Mouse (Mus musculus) heart, postnatal 25 days (tissue): ENCODE data around the gene Zbtb8os. TPM values are rescaled to one million over a fixed set of nuclear protein-coding genes. Genes with fewer than 3 reads are reported as not detected.
"Not testable (repeated sequence)": the region's sequence is repeated elsewhere in the genome, so short reads cannot be mapped to it uniquely, and the experiment has no call there.

Experiments
- DNase-seq: peaks from one replicate; pipeline ENCODE4 v3.0.0; 2022; ENCODE audit warnings: low spot score
- intact Hi-C: fragments of 180-260 bp; cut with DNase I; formaldehyde crosslinking; loops from one replicate; pipeline ENCODE4 v1.15.1; 2025
- total RNA-seq, 2 experiments: library from RNA; stranded (reverse); gene quantifications; 2 replicates each; pipeline ENCODE4 v1.2.3; 2021

Gene Zbtb8os
- total RNA-seq, 2 experiments from 2014 or later = 18.6 to 22.7 TPM

- DNase-seq = no peak
Observed at GRCm38 (mm10) chr4:129324756-129325155, 10.7 kb upstream of the Zbtb8os start.

DNA sequence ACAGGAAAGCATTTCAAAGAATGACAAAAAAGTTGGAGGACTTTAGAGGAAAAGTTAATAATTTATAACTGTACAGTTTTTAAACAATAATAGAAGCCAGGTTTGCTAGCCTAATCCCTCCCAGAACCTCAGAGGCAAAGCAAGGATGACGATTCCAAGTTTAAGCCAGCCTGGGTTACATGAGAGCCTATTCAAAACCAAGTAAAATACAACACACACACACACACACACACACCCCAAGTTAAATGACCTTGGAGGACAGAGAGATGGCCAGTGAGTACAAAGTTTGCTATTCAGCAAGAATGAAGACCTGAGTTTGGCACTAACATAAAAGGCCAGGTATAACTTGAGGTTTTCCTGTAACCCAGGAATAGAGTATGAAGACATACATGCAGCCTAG is 9.3 kb upstream of the Zbtb8os start:
- intact Hi-C loops = no loop called here
- no peak for DNase-seq

More at GRCm38 (mm10) chr4:129324756-129325155, 10.7 kb upstream of the Zbtb8os start:
- intact Hi-C loops = no loop called here

- no peak for DNase-seq
- intact Hi-C loops = loop anchor here (5.0 to 10.0 kb wide), 2 partner anchors 141 to 272 kb away; partner anchors contain the start of genes Eif3i and Tmem234
Observed at GRCm38 (mm10) chr4:129332846-129333245, 2.6 kb upstream of the Zbtb8os start.

DNA sequence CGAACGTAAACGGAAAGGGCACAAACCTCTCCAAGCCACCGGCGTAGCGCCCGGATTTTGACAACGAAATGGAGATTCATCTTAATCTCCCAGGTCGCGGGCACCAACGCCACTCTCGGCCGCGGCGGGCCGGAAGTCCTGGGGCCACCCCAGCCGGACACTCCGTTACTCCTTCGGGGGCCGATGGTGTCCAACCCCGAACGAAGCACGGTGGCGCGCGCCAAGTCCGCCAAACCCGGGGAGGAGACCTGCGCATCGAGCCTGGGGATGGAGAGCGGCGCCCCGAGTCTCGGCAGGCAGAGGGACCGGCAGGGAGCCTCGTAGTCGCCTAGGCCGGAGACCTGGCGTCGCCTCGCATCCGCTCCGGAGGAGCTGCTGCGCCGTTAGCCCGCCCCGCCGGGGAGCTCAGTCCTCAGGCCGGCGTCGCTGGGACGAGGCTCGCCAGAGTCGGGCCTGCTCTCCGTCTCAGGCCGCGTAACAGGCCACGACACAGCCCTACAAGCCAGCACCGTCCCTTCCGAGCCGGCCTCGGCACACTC is 749 bp upstream of the Zbtb8os start:
- intact Hi-C loops = loop anchor here (5.0 to 10.0 kb wide), 2 partner anchors 142 to 270 kb away; partner anchors contain the start of genes Eif3i and Tmem234
- peak; percentile 44 for DNase-seq

- no peak for DNase-seq
- intact Hi-C loops = loop anchor here (10.0 kb wide), 1 partner anchor 269 kb away; the partner anchor contains the start of genes Eif3i and Tmem234
Observed at GRCm38 (mm10) chr4:129336291-129336690, 796 bp downstream of the Zbtb8os start.

DNA sequence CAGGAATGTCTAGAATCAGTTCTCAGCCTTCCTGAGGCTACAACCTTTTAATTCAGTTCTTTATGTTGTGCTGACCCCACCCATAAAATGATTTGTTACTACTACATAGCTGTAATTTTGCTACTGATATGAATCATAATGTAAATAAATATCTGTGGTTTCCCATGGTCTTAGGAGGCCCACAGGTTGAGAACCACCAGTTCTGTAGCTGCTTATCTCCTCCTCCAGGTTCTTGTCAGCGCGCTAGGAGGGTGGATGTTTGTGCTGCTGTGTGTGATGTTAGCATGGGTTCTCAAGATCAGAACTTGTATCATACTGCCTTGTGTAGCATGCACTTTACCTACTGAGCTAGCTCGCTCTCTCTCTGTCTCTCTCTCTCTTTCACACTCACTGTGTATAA is 4.2 kb downstream of the Zbtb8os start:
- no peak for DNase-seq
- intact Hi-C loops = loop anchor here (10.0 kb wide), 1 partner anchor 265 kb away; the partner anchor contains the start of genes Eif3i and Tmem234

DNA sequence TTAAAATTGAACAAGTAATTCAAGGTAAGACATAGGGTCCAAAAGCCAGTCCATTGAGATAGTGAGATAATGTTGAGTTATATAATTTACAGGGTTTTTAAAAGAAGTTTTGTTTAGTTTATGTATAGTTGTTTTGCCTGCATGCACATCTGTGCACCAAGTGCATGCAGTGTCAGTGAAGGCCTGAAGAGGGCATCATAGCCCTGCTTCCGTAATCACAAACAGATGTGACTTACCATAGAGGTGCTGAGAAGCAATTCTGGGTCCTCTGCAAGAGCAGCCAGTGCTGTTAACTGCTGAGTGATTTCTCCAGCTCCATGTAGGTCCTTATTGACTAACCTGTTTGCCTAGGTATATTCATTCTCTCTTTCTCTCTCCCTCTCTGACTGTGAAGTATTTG is 6.4 kb downstream of the Zbtb8os start:
- no peak for DNase-seq
- intact Hi-C loops = no loop called here

- intact Hi-C loops = no loop called here
- DNase-seq = no peak
Observed at GRCm38 (mm10) chr4:129342705-129343104, 7.2 kb downstream of the Zbtb8os start.

DNA sequence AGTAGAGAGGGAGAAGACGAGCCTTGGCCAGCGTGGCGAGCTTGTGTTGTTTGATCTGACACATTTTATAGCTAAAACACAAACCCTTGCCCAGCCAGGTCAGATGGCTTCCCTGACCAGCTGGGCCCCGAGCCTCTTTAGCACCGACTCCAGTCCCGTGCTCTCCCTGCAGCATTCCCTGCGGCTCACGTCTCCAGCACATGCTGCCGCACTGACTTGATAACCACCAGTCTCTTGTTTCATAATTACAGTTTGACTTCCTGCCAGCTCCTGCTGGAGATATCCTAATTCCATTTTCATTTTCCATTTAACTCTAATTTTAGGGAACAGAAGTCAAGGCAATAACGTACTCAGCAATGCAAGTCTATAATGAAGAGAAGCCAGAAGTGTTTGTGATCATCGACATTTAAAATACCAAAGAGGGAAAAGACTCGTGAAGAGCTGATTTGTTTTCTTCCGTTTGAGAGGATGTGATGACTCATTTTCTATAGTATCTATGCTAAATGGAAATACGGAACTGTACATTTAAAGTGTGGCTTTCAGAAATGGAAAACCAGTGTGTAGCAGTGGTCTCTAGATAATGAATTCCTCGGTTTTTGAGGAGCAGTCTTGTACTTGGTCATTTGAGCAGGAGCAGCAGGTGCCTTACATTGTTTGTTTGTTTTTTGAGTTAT is 11.1 kb downstream of the Zbtb8os start:
- intact Hi-C loops = no loop called here
- no peak for DNase-seq

- intact Hi-C loops = loop anchor here (1.0 to 5.0 kb wide), 2 partner anchors 57 to 105 kb away; no protein-coding TSS in a partner anchor
- peak; percentile 39 for DNase-seq
Observed at GRCm38 (mm10) chr4:129350644-129351043, 15.1 kb downstream of the Zbtb8os start.

- no peak for DNase-seq
- intact Hi-C loops = loop anchor here (5.0 kb wide), 1 partner anchor 56 kb away; no protein-coding TSS in a partner anchor
Observed at GRCm38 (mm10) chr4:129351111-129351510, 15.6 kb downstream of the Zbtb8os start.

- no peak for DNase-seq
Observed at GRCm38 (mm10) chr4:129353176-129353575, 17.7 kb downstream of the Zbtb8os start.

GRCm38 (mm10) chr4:129354236-129354635 is 18.7 kb downstream of the Zbtb8os start:
- no peak for DNase-seq
- intact Hi-C loops = loop anchor here (5.0 kb wide), 1 partner anchor 53 kb away; no protein-coding TSS in a partner anchor

More at GRCm38 (mm10) chr4:129353176-129353575, 17.7 kb downstream of the Zbtb8os start:
- intact Hi-C loops = loop anchor here (5.0 kb wide), 1 partner anchor 54 kb away; no protein-coding TSS in a partner anchor

DNA sequence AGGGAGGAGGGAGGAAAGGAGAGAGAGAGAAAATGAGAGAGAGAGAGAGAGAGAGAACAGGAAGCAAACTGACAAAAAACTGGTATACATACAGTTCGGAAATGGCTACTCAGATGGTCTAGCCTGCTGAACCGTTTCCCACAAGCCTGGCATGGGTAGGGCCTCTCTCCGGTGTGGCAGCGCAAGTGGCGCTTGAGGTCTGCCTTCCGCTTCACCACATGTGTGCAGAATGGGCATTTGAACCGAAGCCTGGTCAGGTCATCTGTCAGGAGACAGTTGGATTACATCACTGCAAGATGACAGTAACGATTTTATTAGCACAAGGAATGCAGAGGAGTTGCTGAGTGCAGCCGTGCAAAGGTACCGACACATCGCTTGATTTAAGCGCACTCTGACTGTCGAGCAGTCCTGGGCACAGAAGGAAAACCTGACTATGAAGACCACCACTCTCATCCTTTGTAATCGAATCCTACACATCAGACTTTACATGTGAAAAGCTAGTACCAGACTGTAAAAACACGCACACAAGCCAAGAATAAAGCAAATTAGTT is 22.2 kb downstream of the Zbtb8os start:
- no peak for DNase-seq
- intact Hi-C loops = no loop called here

DNA sequence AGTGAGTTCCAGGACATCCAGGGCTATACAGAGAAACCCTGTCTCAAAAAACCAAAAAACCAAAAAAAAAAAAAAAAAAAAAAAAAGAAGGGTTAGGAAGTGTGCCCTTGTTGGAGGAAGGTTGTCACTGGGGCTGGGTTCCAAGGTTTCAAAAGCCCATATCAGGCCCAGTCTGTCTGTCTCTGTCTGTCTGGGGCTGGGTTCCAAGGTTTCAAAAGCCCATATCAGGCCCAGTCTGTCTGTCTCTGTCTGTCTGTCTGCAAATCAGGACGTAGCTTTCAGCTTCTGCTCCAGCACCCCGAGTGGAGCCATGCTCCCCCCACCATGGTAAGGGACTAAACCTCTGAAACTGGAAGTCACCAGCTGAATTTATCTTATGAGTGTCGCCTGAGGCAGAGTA is 26.7 kb downstream of the Zbtb8os start:
- DNase-seq, intact Hi-C loops: not testable (repeated sequence)

- intact Hi-C loops = no loop called here
- no peak for DNase-seq
Observed at GRCm38 (mm10) chr4:129362771-129363170, 27.3 kb downstream of the Zbtb8os start.

DNA sequence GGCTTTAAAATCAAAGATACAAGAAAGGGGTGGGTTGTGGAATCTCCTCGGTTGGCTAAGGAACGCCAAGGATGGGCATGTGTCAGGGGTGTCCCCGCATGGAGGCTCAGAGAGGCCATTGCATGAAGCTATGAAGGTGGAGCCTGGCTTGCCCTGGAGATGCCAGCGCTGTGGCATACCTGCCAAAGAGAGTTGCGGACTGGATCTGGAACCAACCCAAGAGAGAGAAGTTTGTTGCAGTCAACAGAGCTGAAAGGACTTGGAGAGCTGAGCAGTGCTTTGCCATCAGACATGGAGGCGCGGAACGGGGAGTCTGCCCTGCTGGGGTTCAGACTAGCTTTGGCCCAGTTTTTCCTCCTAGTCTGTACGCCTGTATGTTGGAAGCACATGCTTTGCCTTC is 28.0 kb downstream of the Zbtb8os start:
- intact Hi-C loops = no loop called here
- no peak for DNase-seq

GRCm38 (mm10) chr4:129364379-129364778 is 28.9 kb downstream of the Zbtb8os start:
- intact Hi-C loops = no loop called here
- DNase-seq = no peak

GRCm38 (mm10) chr4:129365224-129365623 is 29.7 kb downstream of the Zbtb8os start:
- intact Hi-C loops = no loop called here
- DNase-seq = no peak

DNA sequence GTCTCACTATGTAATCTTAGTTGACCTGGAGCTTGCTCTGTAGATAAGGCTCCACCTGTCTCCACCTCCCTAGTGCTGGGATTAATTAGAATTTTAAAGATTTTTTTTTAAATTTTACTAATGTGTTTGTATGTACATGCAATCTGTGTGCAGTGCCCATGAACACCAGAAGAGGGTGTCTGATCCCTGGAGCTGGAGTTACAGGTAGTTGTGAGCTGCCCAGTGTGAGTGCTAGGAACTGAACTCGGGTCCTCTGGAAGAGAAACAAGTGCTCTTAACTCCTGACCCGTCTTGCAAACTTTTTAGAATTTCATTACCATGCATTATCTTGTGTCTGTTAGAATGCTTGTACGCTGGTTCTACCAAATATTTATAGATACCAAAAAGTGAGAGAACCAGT is 35.9 kb downstream of the Zbtb8os start:
- intact Hi-C loops = no loop called here
- no peak for DNase-seq
